Mouse (Mus musculus) testis, adult 2 months (tissue): Measurements from ENCODE around the gene Mrpl42.

Source experiments
- CTCF ChIP-seq: fragments of 200-500 bp; IDR thresholded peaks from 2 replicates; pipeline ENCODE4 v1.5.1; 2012; ENCODE audit warnings: low read depth, mild to moderate bottlenecking, inconsistent platforms, low read length, moderate library complexity; ENCODE audit not compliant: control insufficient read depth, insufficient read depth, insufficient replicate concordance
- POLR2A ChIP-seq: fragments of 200-500 bp; IDR thresholded peaks from 2 replicates; pipeline ENCODE4 v1.6.1; 2012; ENCODE audit warnings: low read depth, mild to moderate bottlenecking, inconsistent platforms, low read length, moderate library complexity; ENCODE audit not compliant: control insufficient read depth

DNA sequence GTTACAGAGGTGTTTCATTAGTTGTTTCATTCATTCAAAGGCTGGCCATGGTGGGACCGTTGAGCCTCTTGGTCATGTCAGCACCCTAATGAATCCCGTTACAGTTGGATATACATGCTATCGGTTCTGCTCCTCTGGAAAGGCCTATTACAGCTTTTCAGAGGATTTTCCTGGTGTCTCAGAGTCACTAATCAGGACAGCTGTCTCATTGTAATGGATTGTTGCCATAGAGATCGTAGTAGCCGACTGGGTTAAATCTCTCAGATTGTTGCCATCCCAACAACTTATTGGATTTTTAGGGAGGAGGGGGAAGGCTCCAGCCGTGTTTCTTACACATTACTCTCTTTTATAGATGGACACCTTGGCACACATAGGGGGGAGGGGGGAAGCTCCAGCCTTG, 37.2 kb downstream of the Mrpl42 start:
- no peak for TF ChIP-seq CTCF
- no peak for TF ChIP-seq POLR2A
